Mouse (Mus musculus) fibroblast of lung, adult 2 months (primary cell): Measurements from ENCODE around the gene Cx3cl1.

Source experiments
- DNase-seq: peaks from one replicate; pipeline ENCODE4 v3.0.0-alpha.2; 2011; ENCODE audit warnings: low read depth

Gene Cx3cl1

GRCm38 (mm10) chr8:94801293-94802095, 29.7 kb downstream of the Cx3cl1 start:
- DNase-seq: no peak

- no peak for DNase-seq
Measured at GRCm38 (mm10) chr8:94802375-94802774, 30.6 kb downstream of the Cx3cl1 start.

GRCm38 (mm10) chr8:94803551-94803950, 31.7 kb downstream of the Cx3cl1 start:
- no peak for DNase-seq

GRCm38 (mm10) chr8:94804546-94805340, 32.9 kb downstream of the Cx3cl1 start:
- DNase-seq: no peak

GRCm38 (mm10) chr8:94805811-94806210, 34.0 kb downstream of the Cx3cl1 start:
- no peak for DNase-seq

GRCm38 (mm10) chr8:94807506-94807905, 35.7 kb downstream of the Cx3cl1 start:
- peak; percentile 50 for DNase-seq

- DNase-seq: no peak
Measured at GRCm38 (mm10) chr8:94808372-94808771, 36.6 kb downstream of the Cx3cl1 start.

- DNase-seq: no peak
Measured at GRCm38 (mm10) chr8:94810153-94810552, 38.3 kb downstream of the Cx3cl1 start, which contains the start of gene Ccl17. Ccl17 (plus strand) TSS chr8:94810453.

- DNase-seq: no peak
Measured at GRCm38 (mm10) chr8:94810855-94811254, 39.0 kb downstream of the Cx3cl1 start.

- no peak for DNase-seq
Measured at GRCm38 (mm10) chr8:94811654-94812053, 39.8 kb downstream of the Cx3cl1 start.

GRCm38 (mm10) chr8:94812645-94813098, 40.9 kb downstream of the Cx3cl1 start:
- DNase-seq: peak; percentile 63

GRCm38 (mm10) chr8:94814556-94814955, 42.7 kb downstream of the Cx3cl1 start:
- DNase-seq: no peak

- no peak for DNase-seq
Measured at GRCm38 (mm10) chr8:94817933-94818332, 46.1 kb downstream of the Cx3cl1 start.

- DNase-seq: no peak
Measured at GRCm38 (mm10) chr8:94819671-94820179, 47.9 kb downstream of the Cx3cl1 start.

- no peak for DNase-seq
Measured at GRCm38 (mm10) chr8:94820553-94820952, 48.7 kb downstream of the Cx3cl1 start.

GRCm38 (mm10) chr8:94821381-94821780, 49.6 kb downstream of the Cx3cl1 start:
- no peak for DNase-seq

- peak; percentile 30 for DNase-seq
Measured at GRCm38 (mm10) chr8:94822637-94823560, 51.1 kb downstream of the Cx3cl1 start.

- DNase-seq: no peak
Measured at GRCm38 (mm10) chr8:94825170-94825569, 53.4 kb downstream of the Cx3cl1 start.

- no peak for DNase-seq
Measured at GRCm38 (mm10) chr8:94826210-94826609, 54.4 kb downstream of the Cx3cl1 start.

- DNase-seq: no peak
Measured at GRCm38 (mm10) chr8:94828284-94828683, 56.5 kb downstream of the Cx3cl1 start.
